Mouse (Mus musculus) ovary, postnatal 14 days (tissue): ENCODE results near the gene 1700008O03Rik.

Source experiments
- DNase-seq: peaks from one replicate; pipeline ENCODE4 v3.0.0; 2022; ENCODE audit warnings: low spot score

The 1700008O03Rik gene

DNA sequence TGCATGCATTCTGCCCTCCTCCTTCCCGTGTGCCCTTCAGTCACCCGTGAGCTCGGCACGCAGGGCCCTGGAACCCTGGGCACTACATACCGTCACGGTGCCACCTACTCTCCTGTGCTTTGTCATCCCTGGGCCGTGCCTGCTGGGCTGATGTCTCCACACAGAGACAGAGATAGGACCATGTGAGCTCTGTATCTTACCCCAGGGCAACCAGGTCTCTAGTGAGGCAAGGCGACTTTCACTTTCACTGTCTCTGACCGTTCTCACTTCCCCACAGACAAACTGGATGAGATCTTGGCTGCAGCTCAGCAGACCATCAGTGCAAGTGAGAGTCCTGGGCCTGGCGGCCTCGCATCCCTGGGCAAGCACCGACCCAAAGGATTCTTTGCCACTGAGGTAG lies 41.0 kb downstream of the 1700008O03Rik start:
- DNase-seq, result no peak

DNA sequence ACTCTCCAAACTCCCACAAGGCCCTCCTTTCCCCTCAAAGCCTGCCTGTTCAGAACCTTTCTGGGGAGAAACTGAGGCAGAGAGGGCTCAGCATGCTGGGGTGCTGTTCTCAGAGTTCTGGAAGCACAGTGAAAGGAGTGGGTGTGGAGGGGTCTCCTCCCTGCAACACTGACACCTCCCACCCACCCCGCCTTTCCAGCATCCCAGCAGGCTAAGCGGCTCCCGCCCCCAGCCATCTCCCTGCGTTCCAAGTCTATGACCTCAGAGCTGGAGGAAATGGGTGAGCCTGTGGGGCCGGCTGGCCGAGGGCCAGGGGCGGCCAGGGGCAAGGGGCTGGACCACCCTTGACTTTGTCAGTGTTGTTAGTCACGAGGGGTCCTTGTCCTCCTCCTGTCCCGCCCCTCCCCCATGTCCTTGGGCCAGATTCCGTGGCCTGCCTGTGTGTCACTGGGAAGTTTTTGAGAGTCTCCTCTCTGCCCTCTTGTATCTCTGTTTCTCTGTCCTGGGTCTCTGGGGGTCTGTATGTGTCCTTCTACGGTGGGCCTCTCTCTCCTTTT lies 42.1 kb downstream of the 1700008O03Rik start:
- no peak for DNase-seq

DNA sequence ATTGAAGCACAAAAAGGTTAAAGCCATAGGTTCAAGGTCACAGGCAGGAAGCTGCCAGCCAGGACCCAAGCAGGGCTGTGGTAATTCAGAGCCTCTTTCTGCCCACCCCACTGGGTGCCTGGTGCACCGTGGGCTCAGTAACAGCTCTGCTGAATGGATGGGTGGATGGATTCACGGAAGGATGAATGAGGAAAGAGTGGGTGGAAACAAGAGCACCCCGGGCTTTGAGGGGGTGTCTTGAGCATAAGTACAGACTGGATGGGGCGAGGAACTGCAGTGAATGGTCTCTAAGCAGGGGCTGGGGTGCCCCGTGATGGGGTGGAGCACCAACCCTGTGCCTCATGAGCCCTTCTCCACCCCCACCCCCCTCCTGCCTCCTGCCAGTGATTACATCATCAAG lies 43.9 kb downstream of the 1700008O03Rik start:
- DNase-seq, result no peak

DNA sequence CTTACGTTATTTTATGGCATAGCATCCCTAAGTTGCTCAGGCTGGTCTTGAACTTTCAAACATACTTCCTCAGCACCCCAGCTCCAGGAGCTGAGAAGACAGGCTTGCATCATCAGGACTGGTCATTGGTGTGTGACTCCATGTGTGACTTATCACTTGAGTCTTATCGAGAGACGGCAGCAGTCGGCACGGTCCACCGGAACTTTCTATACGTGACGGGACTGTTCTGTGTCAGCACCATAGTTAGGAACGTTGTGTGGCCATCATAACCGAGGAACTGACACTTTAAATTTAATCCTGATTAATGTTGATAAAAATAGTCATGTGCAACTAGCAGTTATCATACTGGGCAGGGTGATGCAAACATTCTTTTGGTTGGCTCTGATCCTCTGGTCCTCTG lies 44.5 kb downstream of the 1700008O03Rik start:
- DNase-seq, result no peak

DNA sequence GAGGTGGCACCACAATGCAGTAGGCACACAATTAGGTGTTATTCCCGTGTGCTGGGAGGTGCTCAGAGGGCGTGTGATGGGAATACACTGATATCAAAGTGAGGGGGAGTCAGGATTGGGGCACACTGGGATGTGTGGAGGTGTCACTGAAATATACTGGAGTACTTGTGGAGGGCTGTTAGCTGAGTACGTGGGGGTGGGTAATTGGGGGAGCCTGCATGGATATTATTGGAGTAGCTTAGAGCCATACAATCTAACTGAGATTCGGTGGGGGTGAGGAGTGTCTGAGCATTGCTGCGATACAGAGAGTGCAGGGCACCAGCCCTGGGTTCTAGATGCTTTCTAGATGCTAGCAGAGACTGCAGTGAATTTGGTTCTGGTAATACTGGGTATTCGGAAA lies 45.4 kb downstream of the 1700008O03Rik start:
- DNase-seq, result no peak

DNA sequence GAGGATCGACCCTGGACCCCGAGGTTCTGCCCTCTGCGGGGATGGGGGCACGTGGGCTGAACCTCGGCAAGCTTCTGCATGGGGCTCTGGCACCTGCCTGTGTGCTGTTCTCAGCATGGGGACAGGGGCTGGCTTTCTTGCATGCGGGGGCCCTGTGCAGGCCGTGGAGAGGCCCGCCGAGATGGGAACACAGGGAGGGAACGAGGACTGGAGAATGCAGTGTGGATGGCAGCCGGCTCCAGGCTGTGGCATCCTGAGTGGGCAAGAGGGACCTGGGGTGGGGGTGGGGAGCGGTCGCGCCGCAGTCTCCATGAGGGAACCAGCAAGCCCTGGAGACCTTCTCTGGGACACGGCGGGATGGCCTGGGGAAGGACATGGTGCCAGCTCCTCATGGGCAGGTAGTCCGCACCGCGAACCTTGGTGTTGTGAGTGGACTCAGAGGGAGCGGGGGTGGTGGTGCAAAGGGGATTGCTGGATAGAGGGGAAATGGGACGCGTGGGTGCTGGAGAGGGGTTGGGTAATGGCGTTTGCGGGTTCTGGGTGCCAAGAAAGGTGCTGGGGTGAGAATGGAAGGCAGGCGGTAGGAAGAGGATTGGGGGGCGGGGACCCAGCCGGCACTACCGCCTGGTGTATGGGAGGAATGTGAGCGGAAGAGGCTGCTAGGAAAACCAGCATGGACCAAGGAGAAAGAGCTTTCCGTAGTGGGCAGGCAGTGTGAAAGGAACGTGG lies 48.3 kb downstream of the 1700008O03Rik start:
- no peak for DNase-seq

DNA sequence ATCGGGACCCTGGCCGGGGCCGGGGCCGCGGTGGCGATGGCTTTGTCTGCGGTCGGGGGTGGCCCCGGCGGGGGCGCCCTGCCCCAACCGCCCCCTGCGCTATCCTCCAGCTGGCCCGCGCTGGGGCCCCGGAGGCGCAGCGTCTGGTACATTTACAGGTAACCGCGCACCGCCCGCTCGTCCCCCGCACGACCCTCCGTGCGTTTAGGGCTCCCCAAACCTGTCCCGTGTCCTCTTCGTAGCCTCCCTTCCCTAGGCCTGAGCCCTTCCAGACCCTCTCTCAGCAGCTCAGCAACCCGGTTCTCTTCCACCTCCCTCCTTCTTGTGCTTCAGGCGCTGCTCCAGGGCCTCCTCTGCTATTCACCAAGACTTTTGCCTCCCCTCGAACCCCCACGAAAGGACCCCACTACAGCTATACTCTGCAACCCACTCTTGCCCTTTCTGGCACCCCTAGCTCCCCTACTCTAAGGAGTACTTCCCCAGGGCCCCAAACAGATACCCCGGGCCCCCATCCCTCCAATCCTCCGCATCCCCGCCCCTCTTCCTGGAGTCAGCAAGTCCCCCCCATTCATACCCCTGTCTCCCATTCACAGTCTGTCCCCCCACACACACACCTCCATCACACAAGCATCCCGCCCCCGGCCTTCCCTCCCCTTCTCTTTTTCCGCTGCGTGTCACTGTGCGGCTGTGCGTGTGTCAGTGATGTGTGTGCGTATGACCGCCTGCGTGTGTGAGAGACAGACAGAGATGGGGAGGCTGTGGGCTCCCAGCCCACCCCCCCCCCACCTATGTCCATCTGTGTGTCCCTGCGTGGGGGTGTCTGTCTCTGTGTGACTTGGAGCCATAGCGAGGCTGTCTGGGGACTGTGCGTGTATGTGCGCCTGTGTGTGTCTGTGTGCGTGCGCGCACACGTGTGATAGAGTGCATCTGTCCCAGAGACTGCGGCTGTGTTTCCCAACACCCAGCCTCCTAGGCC lies 49.3 kb downstream of the 1700008O03Rik start:
- DNase-seq, result no peak

DNA sequence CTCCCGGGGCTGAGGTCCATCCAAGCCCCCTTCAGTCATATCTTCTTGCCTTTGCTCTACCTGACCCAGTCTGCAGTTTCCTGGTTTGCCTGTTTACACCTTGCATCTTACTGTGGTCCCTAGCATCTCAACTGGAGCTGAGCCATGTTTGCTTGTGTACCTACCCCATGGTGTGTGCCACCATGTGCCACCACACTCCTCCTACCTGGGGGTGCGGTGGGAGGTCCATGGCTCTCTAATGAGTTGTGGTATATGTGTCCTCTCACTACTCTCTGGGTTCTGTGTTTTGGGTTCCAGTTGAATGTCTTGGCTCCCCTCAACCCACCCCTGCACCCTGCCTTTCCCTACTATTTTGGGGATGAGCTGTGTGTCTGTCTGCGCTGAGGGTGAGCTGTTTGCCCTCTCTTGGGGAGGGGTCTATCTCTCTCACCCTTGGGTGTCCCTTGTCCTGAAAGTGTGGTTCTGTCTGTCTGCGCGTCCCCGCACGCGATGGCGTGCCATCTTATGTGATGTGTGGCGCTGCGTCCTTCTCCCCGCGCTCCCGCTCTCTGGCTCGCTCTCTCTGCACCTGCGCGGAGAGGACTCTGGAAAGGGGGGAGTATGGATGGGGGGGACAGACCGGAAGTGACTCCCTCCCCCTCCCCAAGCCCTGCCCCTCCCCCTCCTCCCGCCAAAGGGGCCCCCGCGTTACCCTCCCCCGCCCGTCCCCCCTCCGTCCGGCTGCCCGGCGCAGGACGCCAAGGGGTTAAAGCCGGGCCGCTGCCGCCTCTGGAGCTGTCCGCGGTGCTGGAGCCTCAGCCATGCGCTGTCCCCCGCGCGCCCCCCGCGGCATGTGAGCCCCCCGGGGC lies 50.4 kb downstream of the 1700008O03Rik start:
- no peak for DNase-seq

DNA sequence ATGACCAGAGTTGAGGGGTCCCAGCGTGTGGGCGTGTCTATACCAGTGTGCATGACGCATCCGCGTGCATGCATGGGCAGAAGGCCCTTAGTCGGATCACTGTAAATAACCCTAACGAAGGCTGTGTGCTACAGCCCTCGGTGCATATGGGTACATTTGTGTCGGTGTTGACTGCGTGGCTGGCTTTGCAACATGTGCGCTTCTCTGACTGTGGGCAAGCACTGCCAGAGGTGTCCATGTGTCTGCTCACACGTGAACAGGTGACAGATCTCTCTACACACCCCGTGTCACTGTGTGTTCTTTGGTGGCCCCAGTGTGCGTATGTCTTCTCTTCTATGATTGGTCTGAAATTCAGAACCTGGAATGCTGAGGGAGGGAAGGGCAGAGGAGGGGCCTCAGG lies 51.5 kb downstream of the 1700008O03Rik start:
- no peak for DNase-seq

DNA sequence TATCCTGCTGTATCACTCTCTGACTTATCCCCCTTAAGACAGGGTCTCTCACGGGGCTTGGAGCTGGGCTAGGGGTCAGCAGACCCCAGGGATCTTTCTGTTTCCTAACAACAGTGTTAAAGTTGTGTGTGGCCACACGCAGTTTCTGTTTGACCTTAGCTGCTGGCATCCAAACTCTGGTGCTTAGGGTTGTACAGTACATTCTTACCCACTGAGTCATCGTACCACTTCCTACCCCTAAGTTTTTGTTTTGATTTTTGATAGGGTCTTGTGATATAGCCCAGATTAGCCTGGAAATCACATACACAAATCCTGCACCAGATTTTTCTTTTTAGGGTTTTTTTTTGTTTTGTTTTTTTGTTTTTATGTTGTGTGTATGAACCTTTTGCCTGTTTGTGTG lies 53.3 kb downstream of the 1700008O03Rik start:
- no peak for DNase-seq

DNA sequence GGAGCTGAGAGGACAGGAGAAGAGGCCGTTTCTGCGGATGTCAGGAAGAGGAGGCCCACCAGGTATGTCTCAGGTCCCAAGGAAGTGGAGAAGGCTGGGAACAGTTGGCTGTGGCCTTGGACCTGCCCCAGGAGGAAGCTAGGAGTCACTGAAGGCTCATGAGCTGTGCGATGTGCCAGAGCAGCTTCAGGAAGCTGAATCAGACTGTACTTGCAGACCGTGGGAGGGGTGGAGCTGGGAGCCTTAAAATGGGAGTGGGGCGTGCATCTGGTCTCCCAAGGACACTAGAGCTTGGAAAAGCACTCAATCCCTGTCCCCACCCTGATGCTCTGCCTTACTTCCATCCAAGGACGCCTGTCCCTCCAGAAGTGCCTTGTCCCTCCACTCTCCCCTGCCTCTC lies 59.0 kb downstream of the 1700008O03Rik start:
- no peak for DNase-seq

DNA sequence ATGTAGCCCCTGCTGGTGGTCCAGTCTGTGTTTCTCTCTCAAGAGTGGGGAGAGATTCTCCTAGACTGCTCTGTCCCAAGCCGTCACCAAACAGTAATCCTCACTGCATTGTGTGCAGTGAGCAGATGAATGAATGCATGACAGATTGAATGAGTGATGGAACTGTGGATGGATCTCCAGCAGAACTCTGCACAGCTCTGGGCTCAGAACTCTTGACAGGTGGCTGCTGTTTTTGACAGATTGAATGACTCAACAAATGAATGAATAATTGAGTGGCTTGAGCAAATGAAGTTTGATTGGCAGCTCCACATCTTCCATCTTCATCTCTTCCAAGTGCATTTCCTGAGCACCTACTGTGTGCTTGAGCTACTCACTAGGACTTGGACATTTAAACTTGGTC lies 63.3 kb downstream of the 1700008O03Rik start:
- DNase-seq, result no peak

DNA sequence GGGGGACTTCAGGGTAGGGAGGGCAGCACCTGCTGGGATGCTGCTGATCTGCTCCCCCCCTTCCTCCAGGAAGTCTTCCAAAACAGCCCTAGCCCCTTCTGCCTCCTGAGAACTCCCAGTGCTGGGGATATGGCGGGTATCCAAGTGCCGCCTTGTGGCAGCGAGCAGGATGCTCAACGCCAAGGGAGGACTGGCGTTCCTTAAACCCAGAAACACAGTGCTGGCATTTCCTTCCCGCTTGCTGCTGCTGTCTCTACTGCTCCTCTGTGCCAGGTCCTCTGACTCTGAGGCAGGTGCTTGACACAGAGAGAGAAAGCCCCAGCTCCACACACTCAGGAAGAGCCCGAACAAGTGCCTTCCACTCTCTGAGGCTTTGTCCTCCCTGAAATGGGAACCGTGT lies 64.7 kb downstream of the 1700008O03Rik start:
- DNase-seq, result no peak

DNA sequence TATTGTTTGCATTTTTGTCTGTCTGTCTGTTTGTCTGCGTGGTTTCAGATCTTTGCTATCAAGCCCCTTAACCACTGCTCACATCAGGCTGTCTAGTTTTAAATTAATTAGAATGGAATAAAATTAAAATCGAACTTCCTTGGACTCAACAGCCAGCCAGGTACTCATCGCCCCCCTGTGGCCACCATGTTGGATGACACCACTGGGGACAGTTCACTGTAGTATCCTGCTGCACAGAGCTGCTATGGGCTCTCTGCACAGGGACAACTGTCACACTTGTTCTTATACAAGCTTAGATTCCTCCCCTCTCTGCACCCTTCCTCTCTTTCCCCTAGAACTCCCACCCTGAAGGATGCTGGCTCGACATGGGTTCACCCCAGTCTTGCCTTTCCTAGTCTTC lies 67.7 kb downstream of the 1700008O03Rik start:
- DNase-seq, result no peak

DNA sequence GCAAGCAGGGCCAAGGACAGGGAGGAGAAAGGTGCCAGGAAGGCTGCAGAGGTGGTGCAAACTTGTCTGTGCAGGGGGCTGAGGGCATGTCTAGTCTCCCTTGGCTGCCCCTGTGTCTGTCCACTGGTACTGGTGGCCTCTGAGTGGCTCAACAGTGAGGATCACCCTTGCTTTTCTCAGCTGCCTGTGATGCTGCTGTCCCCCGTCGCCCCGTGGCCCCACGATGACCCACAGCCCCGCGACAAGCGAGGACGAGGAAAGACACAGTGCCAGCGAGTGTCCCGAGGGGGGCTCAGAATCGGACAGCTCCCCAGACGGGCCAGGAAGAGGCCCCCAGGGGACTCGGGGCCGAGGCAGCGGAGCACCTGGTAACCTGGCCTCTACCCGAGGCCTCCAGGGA lies 73.1 kb downstream of the 1700008O03Rik start:
- no peak for DNase-seq

DNA sequence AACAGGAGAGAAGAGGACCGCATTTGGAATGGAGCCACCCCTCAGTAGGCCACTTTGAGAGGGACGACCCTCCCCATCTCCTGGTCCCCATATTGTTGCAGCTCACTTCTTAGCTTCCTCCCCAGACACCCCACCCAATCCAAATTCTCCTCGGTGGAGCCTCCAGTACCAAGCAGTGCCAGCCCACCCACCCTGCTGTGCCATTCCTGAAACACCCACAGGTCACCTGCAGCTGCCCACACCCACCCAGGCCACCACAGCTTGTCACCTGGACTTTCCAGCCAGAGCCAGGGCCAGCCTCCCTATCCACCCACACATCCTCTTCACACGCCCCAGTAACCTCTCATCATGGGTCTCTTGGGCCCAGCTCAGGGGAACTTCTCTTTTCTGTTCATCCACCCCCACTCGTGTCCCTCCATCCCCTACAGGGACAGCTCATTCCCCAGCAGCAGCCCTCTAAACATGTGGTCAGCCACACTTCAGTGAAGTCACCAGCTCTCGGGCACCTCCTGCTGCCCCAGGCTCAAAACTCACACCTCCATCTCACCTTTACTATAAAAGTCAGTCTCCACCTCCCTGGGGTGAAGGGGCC lies 73.8 kb downstream of the 1700008O03Rik start:
- no peak for DNase-seq

DNA sequence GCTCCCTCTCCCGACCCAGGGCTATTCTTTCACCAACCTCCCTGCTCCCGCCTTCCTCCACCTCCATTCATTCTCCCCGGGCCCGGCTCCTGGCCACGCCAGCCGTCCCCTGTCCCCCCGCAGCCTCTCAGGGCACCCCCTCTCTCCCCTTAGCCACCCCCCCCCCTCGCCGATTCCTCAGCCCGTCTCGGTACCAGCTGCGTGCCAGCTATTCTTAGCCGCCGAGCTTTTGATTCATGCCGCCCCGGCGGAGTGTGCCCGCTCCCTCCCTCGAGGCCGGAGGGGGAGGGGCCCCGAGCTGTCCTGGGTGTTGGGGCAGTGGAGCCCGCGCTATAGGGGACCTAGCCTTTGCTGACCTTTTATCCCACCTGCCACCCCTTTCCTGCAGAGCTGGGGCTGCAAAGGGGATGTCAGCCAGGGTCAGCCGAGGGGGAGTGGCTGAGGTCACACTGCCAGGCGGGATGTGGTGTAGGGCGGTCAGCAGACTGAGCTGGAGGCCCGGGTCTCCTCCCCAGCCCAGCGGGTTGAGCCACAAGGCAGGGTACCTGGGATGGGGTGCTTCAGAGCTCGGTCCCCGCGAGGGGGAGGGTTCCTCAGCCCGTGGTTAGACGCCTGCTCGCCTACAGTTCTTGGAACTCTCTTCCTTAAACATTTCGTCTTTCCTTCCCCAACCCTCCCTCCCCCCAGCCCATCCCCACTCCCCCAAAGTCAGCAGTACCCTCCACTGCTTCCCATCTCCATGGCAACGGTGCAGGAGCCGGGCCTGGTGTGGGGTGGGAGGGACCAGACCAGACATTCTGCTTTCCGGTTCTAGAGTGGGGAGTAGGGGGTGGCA lies 74.5 kb downstream of the 1700008O03Rik start:
- DNase-seq, result no peak

DNA sequence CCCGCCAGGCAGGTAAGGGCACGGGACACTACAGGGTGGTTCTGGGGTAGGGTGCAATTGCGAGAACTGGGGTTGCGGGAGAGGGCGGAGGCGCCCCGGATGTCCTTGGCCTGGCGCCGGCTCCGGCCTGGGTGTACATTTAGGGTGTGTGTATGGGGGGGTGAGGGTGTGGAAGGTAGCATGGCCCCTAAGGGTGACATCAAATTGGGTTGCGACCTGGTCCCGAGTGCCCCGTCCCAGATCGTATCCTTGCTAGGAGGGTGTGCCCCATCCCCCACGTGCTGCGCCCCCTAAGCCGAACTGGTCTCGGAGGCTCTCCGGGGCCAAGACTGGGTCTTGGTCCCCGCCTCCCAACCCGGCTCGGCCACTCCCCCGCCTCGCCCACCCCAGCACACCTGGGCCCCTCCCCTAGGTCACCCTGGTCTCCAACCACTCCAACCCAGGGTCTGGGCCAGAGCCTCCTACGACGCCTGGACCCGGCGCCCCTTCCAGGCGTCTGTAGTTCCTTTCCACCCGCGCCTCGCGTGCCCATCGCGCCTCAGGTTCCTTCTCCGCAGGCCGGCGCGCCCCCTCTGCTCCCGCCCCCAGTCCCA lies 75.2 kb downstream of the 1700008O03Rik start:
- no peak for DNase-seq
